Mouse (Mus musculus) neural tube, embryonic 10.5 days (tissue): ENCODE measurements around the gene Habp2.
"Not testable (repeated sequence)": the region's sequence is repeated elsewhere in the genome, so short reads cannot be mapped to it uniquely, and the experiment has no call there.

Source experiments
- DNase-seq: peaks from one replicate; pipeline ENCODE4 v3.0.0-alpha.2; 2017; ENCODE audit warnings: low spot score; ENCODE audit errors: extremely low spot score

Gene Habp2

GRCm38 (mm10) chr19:56357374-56357708 is 70.4 kb downstream of the Habp2 start:
- not testable (repeated sequence) for DNase-seq

GRCm38 (mm10) chr19:56358890-56359289 is 72.0 kb downstream of the Habp2 start:
- no peak for DNase-seq

DNA sequence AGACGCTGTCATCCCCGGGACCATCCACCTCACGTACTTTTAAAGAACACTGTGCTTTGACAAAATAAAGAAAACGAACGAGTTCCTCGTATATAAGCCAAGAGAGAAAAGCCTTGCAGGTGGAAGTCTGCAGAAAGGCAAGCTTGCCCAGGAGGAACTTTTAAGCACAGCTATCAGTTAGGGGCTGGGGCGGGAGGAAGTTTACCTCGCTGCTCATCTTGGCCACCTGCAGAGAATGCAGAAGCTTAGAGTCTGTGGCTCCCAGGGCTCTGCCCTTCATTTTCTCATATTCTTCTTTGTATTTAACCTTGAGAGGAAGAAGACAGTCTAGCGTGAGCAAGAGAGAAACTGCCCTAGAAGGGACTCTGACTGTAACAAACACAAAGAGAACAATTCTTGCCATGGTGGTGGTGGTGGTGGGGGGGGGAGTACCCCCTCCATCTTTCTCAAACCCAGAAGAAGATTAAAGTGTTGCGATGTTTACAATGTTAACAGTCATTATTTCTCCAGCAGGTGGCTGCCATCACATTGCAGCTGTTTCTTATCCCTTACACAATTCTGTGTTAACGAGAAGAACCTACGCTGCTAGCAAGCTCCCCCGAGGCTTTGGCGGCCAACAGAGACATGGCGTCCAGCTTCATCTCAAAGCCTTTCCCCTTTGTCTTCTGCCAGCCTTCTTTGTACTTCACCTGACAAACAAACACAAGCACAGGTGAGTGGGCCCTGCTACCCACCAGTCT is 77.0 kb downstream of the Habp2 start:
- DNase-seq, result no peak

GRCm38 (mm10) chr19:56364563-56364962 is 77.6 kb downstream of the Habp2 start:
- DNase-seq, result no peak

DNA sequence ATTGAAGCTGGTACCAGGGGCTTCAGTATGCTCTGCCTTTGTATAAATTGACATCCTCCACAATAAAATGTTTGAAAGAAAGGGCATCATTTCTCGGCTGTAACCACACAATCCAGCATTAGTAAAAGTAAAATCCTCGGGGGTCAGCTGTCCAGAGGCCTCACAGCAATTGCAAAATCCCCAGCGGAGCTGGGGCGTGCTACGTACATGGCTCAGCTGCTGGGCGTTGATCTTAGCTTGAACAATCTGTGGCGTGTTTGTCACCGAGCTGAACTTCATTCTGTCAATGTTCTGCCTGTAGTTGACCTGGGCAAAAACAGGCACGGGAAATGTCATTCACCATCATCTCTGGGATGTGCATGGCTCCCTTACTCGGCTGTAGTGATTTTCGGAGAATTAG is 79.2 kb downstream of the Habp2 start:
- DNase-seq, result no peak

DNA sequence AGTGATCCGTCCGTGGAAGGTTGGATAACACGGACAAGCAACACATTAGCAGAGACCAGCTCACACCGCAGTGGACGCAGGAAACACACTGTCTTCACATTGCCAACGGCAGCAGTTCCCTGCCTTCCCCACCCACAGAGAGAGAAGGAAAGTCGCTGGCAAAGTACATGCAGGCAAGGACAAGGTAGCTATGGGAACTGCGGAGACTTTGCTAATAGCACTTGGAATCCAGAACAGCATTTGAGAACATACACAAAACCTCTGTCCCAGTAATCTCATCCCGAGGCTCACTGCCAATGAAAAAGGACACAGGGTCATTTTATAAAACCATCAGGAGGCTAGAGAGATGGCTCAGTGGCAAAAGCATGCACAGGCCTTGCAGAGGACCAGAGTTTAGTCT is 79.7 kb downstream of the Habp2 start:
- DNase-seq, result no peak

DNA sequence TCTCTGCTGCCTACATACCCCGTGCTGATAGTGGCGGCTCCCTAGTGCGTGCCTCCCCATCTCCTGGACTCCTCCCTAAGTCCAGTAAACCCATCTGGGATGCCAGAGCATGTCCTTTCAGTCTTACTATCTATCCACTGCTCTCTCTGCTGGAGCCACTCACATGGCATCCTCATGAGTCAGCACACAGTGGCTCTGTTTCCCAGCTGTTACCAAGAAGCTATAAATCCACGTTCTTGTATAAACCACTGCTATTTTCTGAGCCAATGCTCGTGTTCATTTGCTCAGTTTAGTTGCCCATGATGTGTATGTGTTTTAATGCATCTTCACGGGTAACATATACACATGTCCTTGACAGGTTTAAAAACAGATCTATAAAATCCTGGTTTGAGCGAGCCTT is 80.8 kb downstream of the Habp2 start:
- DNase-seq, result no peak

- no peak for DNase-seq
These were observed 82.0 kb downstream of the Habp2 start for GRCm38 (mm10) chr19:56368912-56369311.
